Mouse (Mus musculus): ENCODE measurements around the gene Vmn1r9.
"Not testable (repeated sequence)": the region's sequence is repeated elsewhere in the genome, so short reads cannot be mapped to it uniquely, and the experiment has no call there.

Gene Vmn1r9

GRCm38 (mm10) chr6:57066487-57066886 lies at the start of gene Vmn1r9:
Vmn1r9 (plus strand) TSS chr6:57066787.
- no peak for DNase-seq

GRCm38 (mm10) chr6:57025224-57025623 lies 41.4 kb upstream of the Vmn1r9 start, which contains the start of gene Vmn1r7:
Vmn1r7 (minus strand) TSS chr6:57025324.
- not testable (repeated sequence) for DNase-seq

DNA sequence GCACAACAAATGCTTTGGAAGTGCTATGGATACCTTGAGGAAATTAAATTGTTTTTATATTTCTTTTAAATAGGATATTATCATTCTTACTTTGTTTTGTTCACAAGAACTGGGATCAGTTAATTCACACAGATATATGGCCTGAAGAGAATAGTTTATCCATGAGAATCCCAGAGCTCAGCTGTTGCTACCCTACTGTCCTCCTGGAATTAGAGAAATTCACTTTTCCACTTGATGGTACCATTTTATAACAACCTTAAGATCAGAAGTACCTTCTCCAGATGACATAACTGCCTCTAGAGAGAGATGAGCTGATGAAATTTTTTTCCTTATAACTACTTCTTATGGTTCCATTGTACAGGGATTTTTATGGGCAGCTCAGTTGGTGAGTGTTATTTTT lies 34.6 kb upstream of the Vmn1r9 start, which contains the start of gene Vmn1r8:
Vmn1r8 (plus strand) TSS at position 301 of the 400 bp plus-strand sequence.
- no peak for DNase-seq

- no peak for DNase-seq
These were observed 31.9 kb upstream of the Vmn1r9 start for GRCm38 (mm10) chr6:57034674-57035073.

GRCm38 (mm10) chr6:57063730-57064129 lies 2.9 kb upstream of the Vmn1r9 start:
- DNase-seq: no peak

- DNase-seq: no peak
These were observed 39.8 kb downstream of the Vmn1r9 start for GRCm38 (mm10) chr6:57106358-57106757.

DNA sequence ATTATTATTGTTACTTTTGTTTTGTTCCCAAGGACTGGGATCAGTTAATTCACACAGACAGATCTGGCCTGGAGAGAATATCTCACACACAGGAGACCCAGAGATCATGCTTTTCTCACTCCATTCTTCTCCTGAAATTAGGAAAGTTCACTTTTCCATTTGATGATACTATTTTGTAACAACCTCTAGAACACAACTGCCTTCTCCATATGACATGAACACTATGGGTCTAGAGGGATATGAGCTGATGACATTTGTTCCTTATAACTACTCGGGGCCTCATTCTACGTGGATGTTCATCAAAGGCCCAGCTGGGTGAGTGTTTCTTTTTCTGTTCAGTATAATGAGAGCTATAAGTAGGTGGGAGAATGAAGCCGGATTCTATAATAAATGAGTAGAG lies 42.6 kb downstream of the Vmn1r9 start, which contains the start of gene Vmn1r10:
Vmn1r10 (plus strand) TSS at position 301 of the 400 bp plus-strand sequence.
- no peak for DNase-seq

All from lung, postnatal 4 days (tissue).